Mouse (Mus musculus) C2C12 (cell line): ENCODE results near the gene Arsa.

Experiments used
- CEBPB ChIP-seq: IDR thresholded peaks from one replicate; pipeline ENCODE4 v1.6.1; 2011; ENCODE audit warnings: low read depth, mild to moderate bottlenecking, control low read depth, moderate library complexity
- CTCF ChIP-seq: IDR thresholded peaks from one replicate; pipeline ENCODE4 v1.5.1; 2011; ENCODE audit not compliant: control insufficient read depth, insufficient read depth, insufficient read length
- FOSL1 ChIP-seq: IDR thresholded peaks from one replicate; pipeline ENCODE4 v1.8.0; 2011; ENCODE audit warnings: mild to moderate bottlenecking, low read length; ENCODE audit not compliant: poor library complexity, insufficient read depth, severe bottlenecking
- MAX ChIP-seq: IDR thresholded peaks from one replicate; pipeline ENCODE4 v1.6.1; 2011; ENCODE audit warnings: mild to moderate bottlenecking, control low read depth
- MYOD1 ChIP-seq: IDR thresholded peaks from one replicate; pipeline ENCODE4 v1.6.1; 2011; ENCODE audit warnings: low read depth; ENCODE audit not compliant: control insufficient read depth, insufficient read length
- MYOG ChIP-seq: IDR thresholded peaks from one replicate; pipeline ENCODE4 v1.6.1; 2011; ENCODE audit not compliant: control insufficient read depth, insufficient read length; ENCODE audit errors: extremely low read depth
- USF1 ChIP-seq: IDR thresholded peaks from one replicate; pipeline ENCODE4 v1.6.1; 2011; ENCODE audit warnings: low read depth, mild to moderate bottlenecking, control low read depth, moderate library complexity

- TF ChIP-seq CTCF (no peak), MAX (no peak), CEBPB (no peak), MYOG (no peak), USF1 (no peak), MYOD1 (no peak), FOSL1 (no peak)
These were observed 22.6 kb upstream of the Arsa start for GRCm38 (mm10) chr15:89499784-89500220.
